Mouse (Mus musculus) retina, adult 2 months (tissue): ENCODE measurements around the gene Rilp.

Source experiments
- DNase-seq: peaks from one replicate; pipeline ENCODE4 v3.0.0-alpha.2; 2012; ENCODE audit warnings: low read depth, low spot score

Rilp gene

DNA sequence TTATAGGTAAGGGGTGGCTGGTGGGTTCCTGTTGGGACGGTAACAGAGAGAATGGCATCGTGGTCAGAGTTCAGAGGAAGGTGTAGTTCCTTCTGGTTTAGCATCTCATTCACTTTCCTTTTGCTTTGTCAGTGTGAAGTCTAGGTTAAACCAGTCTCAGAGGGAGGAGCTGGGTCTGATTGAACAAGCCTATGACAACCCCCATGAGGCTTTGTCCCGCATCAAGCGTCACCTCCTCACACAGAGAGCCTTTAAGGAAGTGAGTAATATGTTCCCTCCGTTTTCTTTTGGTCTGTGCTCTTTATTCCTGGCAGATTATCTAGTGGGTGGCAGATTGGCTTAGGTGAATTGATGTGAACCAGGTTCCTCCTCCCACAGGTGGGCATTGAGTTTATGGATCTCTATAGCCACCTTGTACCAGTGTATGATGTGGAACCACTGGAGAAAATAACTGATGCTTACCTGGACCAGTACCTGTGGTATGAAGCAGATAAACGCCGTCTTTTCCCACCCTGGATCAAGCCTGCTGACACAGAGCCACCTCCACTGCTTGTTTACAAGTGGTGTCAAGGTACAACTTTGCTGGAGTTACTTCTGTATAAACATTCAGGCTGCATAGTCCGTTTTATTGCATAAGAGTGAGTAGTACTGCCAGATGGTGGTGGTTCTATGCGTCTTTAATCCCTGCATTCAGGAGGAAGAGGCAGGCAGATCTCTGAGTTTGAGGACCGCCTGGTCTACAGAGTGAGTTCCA, 15.4 kb upstream of the Rilp start:
- no peak for DNase-seq

DNA sequence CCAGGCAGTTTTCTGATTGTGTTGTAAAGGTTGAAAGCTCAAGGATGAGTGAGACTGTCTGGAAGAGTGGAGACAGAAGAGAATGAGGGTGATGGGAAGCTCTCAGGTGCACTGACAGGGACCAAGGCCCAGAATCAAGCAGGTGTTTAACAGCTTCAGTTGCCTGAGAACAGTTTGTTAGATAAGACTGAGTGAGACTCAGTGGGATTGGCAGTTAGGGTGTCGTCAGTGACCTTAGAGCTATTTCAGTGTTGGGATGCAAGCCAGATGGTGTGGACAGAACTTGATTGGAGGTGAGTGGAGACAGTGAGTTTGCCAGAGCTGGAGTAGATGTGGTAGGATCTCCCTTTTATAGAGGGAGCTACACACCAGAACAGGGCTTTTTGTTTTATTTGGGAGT, 11.8 kb upstream of the Rilp start:
- DNase-seq: no peak

DNA sequence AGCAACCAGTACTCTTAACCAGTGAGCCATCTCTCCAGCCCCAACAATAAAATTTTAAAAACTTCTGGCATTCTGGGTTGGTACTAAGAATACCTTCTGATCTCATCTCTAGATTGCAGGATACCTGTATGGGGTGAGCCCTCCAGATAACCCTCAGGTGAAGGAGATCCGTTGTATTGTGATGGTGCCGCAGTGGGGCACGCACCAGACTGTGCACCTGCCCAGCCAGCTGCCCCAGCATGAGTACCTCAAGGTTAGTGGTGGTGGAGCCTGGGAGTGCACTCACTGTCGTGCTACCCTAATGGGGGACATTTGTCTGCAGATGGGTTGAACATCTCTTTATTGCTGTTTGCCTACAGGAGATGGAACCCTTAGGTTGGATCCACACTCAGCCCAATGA, 1.7 kb upstream of the Rilp start:
- DNase-seq: no peak

DNA sequence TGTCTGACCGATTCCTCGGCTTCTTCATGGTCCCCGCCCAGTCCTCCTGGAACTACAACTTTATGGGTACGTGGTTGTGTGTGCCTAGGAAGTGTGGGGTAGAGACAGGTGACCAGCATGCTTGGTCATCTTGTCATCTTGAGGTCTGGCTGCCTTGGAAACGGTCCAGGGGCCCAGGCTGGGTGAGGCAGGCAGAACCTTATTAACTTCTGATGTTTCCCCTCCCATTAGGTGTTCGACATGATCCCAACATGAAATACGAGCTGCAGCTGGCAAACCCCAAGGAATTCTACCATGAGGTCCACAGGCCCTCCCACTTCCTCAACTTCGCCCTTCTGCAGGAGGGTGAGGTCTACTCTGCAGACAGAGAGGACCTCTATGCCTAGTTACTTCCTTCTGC, 990 bp upstream of the Rilp start:
- DNase-seq: no peak

DNA sequence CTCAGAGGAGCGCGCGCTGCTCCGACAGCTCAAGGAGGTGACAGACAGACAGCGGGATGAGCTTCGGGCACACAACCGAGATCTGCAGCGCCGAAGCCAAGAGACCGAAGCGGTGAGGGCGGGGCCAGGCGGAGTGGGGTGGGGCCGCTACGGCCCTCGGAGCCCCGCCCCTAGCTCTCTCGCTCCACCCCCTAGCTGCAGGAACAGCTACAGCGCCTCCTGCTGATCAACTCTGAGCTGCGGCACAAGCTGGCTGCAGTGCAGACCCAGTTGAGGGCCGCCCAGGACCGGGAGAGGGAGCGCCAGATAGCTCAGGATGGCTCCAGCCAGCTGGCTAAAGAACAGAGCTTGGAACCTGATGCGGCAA, 716 bp downstream of the Rilp start:
- DNase-seq: peak; percentile 76

DNA sequence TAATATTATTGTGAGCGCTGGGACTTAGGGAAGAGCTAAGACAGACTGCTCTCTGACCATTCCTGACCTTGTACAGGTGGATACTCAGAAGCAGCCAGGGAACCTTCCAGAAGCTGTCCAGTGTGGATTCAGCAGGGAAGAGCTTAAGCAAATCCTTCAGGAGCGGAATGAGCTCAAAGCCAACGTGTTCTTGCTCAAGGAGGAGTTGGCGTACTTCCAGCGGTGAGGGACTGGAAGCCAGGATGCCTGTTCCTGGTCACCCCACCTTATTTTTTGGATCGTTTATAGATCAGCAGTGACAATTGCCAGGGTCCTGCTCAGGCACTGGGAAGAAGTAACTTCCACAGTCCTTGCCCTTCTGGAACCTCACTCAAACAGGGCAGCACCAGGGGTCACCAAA, 1.3 kb downstream of the Rilp start:
- no peak for DNase-seq

DNA sequence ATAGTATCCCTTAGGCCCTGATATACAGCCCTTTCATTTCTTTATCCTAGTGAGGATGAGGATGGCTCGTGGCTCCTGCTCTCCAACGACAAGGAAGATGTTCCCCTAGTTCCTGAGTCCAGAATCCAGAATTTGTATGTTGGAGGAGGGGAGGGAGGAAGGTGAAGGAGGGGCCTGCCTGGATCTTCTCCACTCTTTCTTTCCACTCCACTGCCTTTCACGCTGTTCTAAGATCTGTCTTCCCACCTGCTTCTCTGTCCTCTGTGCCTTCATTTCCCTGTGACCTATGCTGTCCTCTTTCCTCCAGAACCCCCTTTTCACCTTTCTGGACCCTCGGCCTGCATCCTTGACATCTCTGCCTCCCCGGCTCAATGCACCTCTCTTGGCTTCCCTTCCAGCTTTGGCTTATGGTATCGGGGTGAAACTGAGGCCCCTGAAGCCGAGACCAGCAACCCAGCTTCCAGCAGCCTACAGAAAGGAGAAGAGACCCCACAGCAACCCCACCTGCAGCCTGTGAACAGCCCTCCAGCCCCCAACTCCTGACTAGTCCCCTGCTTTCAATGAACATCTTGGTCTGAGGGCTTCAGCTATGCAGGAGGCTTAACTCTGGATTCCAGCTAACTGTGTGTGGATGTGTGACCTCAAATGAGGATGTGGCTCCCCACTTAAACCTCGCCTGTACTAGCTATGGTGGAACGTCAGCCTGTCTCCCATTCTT, 2.6 kb downstream of the Rilp start:
- no peak for DNase-seq

DNA sequence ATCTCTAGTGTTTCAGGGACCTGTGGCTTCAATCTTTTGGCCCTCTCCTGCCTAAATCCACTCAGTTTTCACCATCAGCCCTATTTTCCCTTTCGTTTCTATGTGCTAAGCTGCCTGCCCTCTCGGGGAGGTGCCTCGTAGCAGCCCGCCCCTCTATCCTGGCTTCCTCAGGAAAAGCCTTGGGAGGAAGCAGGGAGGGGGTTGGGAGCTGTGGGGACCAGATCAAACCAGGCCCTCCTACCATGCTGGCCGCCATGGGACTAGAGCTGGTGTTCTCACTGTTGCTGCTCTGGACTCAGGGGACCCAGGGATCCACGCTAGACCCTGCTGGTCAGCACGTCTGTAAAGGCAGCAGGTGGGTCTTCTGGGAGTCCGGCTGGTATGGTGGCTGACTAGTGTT, 3.4 kb downstream of the Rilp start, which contains the start of gene Scarf1:
Gene Scarf1, plus strand, starts transcription at position 205 of the 400 bp plus-strand sequence.
- DNase-seq: no peak

DNA sequence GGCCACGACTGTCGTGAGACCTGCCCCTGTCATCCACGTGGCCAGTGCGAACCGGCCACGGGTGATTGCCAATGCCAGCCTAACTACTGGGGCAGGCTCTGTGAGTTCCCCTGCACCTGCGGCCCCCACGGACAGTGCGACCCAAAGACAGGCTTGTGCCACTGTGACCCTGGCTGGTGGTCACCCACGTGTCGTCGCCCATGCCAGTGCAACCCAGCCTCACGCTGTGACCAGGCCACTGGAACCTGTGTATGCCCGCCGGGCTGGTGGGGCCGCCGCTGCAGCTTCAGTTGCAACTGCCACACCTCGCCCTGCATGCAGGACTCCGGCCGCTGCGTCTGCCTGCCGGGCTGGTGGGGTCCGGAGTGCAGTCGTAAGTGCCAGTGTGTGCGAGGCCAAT, 5.3 kb downstream of the Rilp start:
- no peak for DNase-seq

DNA sequence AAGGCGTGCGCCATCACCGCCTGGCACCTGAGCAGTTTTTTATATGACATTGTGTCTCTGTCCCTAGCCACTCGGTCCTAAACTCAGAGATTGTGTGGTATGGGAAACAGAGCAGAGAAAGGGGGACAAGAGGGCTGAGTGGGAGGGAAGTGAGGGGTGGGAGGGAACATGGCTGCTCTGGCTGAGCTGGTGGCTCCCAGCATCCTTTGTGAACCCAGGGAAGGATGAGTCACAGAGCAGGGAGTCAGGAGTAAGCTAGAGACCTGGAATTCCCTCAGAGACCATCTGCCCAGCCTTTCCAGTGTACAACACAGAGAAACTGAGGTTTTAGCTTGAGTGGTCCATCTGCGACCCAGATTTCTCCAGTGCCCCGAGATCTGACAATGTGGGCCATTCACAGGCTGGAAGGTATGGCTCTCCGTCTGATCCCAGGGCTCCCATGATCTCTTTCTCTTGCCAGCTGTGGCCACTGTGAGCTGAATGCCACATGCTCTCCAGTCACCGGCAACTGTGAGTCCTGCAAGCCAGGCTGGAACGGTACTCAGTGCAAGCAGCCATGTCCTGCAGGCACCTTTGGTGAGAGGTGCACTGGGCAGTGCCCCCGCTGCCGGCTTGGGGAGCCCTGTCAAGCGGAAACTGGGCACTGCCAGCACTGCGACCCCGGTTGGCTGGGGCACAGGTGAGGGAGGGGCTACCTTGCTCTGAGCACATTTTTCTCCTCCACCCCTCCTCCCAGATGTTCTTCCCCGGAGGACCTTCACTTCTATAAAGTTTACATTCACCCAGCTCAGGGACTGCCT, 10.1 kb downstream of the Rilp start:
- no peak for DNase-seq

DNA sequence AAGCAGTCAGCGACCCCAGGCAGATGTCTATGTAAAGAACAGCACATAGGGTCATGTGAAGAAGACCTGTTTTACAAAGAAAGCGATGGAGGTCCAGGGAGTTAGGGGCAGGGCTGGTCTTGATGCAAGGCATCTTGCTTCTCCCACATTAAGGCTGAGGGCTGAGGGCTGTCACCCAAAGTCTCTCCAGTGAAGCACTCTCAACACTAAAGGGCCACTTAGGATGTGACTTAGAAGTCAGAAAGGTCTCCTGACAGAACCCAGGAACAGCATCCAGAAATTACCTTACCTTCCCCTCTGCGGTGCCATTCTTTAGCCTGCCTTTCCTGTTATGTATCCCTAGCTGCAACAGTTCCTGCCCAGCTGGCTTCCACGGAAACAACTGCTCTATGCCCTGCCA, 11.7 kb downstream of the Rilp start:
- no peak for DNase-seq

DNA sequence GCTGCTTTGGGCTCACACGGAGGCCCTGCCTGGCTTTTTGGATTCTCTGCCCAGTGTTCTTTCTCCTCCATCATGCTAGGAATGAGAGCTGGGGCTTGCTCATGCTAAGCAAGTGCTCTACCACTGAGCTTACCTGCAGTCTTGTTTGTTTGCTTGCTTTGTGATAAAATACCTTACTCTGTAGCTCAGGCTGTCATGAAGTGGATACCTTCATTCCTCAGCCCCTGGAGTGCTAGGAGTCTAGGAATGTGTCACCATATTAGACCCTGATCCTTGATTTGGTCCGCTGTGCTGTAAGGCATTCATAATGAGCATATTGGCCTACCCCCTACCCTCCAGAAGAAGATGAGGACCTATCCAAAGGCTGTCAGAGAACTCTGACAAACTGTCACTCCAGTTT, 12.9 kb downstream of the Rilp start:
- DNase-seq: no peak

DNA sequence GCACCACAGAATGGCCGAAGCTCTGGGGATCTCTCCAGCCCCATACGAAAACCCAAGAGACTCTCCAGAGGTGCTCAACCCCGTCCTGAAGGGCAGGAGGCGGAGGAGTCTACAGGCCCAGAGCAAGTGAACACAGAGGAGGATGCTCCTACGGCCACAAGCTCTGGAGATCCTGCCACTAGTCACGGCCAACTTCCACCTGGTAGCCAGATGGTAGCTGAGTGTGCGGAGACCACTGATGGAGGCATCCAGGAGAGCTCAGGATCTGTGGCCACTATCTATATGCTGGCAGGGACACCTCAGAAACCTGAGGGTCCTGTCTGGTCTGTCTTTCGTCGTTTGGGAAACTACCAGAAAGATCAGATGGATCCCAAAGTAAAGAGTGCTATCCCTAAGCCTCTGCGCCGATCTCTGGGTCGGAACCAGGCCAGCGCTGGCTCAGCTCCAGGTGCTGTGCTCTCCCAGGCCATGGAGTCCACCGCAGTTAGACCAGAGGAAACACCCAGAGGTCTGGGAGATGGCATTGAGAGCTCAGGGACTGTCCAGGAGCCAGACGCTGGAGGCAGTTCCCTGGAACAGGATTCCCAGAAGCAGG, 15.7 kb downstream of the Rilp start:
- DNase-seq: no peak

DNA sequence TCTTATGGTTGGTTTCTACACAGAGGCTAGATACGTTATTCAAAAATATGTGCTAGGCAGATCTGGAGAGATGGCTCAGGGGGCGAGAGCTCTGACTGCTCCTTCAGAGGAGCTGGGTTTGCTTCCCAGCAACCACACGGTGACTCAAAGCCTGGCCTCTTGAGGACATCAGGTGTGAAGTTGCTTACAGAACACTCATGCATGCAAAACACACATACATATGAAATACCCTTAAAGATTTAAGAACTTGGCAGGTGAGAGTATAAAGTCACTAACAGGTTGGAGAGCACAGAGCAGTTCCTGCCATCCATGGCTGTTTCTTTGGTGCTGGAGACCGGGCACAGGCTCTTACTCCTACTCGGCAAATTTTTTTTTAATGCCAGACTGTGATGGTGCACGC, 17.0 kb downstream of the Rilp start:
- no peak for DNase-seq

DNA sequence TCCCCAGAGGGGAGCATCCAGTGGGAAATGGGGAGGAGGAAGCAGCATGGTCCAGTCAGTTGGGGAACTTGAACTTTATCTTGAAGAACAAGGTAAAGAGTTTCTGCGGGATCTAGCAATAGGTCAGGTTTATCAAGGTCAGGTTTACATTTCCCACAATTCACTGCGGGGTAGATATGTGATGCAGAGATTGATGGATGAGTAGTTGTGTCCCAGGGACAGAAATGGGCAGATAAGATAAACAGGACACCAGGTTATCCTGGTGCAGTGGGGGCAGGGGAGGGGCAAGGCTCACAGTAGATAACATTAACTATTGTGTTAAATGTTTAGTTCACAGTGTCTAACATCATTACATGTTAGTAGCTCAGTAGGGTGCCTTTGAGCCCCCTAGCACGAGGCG, 19.9 kb downstream of the Rilp start:
- no peak for DNase-seq

DNA sequence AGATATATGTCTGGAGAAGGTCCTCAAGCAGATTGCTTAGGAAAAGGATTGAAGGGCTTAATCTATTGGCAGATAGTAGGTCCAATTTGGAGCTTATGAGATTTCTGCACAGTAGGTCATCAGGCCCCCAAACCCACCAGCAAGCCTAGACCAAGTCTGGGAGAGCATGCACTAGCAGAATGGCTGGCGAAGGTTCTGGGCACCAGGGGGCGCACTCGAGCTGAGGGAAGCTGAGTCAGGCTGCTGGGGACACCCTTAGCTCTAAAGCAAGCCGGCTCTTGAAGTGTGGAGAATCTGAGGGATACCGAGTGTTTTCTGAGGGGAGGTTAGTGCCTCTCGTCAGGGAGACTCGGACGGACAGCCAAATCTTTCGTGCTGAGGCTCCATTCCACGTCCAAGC, 20.4 kb downstream of the Rilp start:
- DNase-seq: peak; percentile 65

DNA sequence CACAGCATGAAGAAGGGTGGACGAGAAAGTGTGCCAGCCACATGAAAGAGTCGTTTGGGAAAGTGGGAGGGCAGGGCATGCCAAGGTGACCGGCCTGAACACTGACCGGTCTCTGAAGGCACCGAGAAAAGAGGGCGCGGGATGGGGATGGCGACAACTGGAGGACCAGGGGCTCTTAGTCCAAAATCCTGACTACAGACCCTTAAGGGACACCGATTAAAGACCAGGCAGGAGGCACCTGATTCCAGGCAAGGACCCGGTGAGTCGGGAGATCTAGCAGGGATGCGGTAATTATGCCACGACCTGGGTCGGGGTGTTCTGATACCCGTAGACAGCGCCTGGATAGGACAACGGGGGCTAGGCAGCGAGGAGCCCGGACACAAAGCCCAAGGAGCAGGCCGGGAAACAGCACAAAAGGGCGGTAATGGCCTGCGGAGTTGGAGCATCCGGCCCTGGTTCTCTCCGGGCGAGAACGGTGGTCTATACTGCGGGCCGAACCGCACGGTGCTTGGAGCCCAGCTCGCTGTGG, 21.0 kb downstream of the Rilp start:
- no peak for DNase-seq

DNA sequence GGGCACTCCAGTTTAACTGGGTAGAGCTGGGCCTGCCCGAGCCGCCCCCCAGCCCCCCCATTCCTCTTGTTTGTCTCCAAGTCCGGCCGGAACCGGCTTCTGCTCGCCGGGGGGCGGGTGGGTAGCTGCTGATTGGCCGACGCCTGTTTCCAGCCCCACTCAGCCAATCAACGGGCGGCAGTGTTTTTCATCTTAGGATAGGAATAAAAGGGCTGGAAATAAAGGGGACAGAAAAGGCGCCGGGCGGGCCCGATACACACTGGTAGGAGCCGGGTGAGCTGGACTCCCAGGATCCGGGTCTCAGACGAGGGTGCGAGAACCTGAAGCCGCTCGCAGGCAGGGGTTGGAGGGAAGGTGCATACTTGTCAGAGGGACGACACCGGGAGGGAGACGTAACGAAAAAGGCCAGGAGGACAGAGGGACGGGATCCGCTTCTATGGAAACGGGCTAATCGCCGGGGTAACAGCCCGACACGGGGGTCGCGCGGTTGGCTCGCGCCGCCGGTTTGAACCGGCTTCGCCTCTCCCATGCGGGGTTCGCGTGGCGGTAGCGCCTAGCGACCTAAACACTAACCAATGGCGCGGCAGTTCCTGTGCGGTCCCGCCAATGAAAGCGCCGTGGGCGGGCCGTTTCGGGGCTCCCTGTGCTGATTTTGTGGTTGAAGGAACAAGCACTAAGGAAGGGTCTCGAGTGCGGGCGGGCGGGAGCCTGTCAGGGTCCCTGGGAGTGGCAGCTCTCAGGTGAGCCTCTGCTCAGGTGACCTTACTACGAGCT, 21.8 kb downstream of the Rilp start, which contains the start of gene Slc43a2:
Gene Slc43a2, plus strand, starts transcription at position 226 of the 774 bp plus-strand sequence.
- peak; percentile 84 for DNase-seq

DNA sequence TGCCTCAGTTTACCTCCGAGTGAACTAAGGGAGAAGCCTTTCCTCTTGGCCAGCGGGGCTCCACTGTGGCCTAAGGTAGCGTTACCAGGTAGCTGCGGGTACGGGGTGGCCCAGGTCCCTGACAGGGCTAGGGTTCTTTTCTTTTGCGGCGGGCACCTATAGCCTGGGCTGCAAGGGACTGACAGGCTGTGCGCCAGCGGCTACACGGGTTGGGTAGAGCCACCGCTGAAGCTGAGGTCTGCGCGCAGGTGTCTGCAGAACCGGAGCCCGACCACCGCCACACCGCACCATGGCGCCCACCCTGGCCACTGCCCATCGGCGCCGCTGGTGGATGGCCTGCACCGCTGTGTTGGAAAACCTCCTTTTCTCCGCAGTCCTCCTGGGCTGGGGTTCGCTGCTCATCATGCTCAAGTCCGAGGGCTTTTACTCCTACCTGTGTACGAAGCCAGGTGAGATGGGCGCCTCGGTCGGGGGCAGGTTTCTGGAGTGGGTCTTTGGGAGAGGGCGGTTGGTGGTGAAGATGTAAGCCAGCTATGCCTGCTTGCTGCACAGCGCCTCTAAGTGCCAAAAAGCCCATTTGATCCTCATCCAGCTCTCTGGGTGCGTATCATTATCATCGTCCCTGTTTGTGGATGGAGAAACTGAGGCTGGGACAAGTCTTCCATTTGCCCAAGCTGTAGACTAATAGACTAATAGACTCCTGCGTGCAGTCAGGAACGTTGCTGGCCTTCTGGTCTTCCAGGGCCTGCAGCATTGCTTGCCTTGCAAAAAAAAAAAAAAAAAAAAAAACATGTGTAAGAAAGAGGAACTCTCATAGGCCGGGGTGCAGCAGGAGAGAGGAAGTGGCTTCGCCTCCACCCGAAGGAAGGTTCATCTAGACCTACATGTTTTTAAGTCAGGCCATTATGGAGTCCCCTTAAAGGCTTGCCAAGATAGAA, 22.7 kb downstream of the Rilp start:
- no peak for DNase-seq
